Mouse (Mus musculus) spleen, adult 18-20 months (tissue): ENCODE measurements around the gene Wdr83os.
"Not testable (repeated sequence)": the region's sequence is repeated elsewhere in the genome, so short reads cannot be mapped to it uniquely, and the experiment has no call there.

Experiments
- DNase-seq, 2 experiments: peaks; one replicate each; pipeline ENCODE4 v3.0.0; 2022; ENCODE audit warnings: mixed read lengths in 2 of 2

Gene Wdr83os

GRCm38 (mm10) chr8:85120251-85120650 is 39.7 kb downstream of the Wdr83os start:
- DNase-seq, result not testable (repeated sequence)

- no peak for DNase-seq
Observed at GRCm38 (mm10) chr8:85122995-85123394, 42.5 kb downstream of the Wdr83os start, which contains the start of gene Zfp791. Zfp791 (minus strand) TSS chr8:85123095.

- DNase-seq, result no peak
Observed at GRCm38 (mm10) chr8:85123691-85124090, 43.2 kb downstream of the Wdr83os start.
